Mouse (Mus musculus) liver, adult 2 months (tissue): ENCODE data around the gene Tepsin.

ENCODE experiments used
- CTCF ChIP-seq: fragments of 200-500 bp; IDR thresholded peaks from 2 replicates; pipeline ENCODE4 v1.5.1; 2011; ENCODE audit warnings: low read depth, low read length, control low read depth
- POLR2A ChIP-seq: fragments of 200-500 bp; IDR thresholded peaks from 2 replicates; pipeline ENCODE4 v1.6.1; 2011; ENCODE audit warnings: low read length, control low read depth; ENCODE audit not compliant: insufficient read depth; ENCODE audit errors: extremely low read depth

- TF ChIP-seq POLR2A (no peak), CTCF (no peak)
Measured at GRCm38 (mm10) chr11:120092817-120093591, 5.5 kb downstream of the Tepsin start.
